Mouse (Mus musculus): ENCODE measurements at regions not wholly inside any gene's neighbourhood (a gene's known extent, or its start where the extent isn't known, plus 50 kb on each side); places are given as distances from the start of the nearest gene placed in this dataset.

- no peak for DNase-seq
- no peak overlapping the region for H3K4me3 ChIP-seq
- H3K27ac ChIP-seq: no peak overlapping the region
- TF ChIP-seq CTCF (IDR thresholded peaks at IDR 0.05): no peak
- intact Hi-C loops (cut with DNase I): no loop called here
These were observed 169.8 kb upstream of the Arrdc4 start for GRCm38 (mm10) chr7:68918632-68919435.

GRCm38 (mm10) chr7:68917876-68918200 lies 168.8 kb upstream of the Arrdc4 start:
- intact Hi-C loops (cut with DNase I): no loop called here
- Histone ChIP-seq H3K4me3 (no peak overlapping the region), H3K27ac (no peak overlapping the region)
- no peak for DNase-seq
- TF ChIP-seq CTCF (IDR thresholded peaks at IDR 0.05): no peak

- peak overlapping the region; percentile 31 for H3K4me3 ChIP-seq
- no peak for TF ChIP-seq CTCF (IDR thresholded peaks at IDR 0.05)
- no peak overlapping the region for H3K27ac ChIP-seq
- intact Hi-C loops (cut with DNase I): no loop called here
- DNase-seq: no peak
These were observed 168.3 kb upstream of the Arrdc4 start for GRCm38 (mm10) chr7:68917137-68917875.

- no peak for DNase-seq
- no peak overlapping the region for H3K4me3 ChIP-seq
- TF ChIP-seq CTCF (IDR thresholded peaks at IDR 0.05): no peak
- no peak overlapping the region for H3K27ac ChIP-seq
- intact Hi-C loops (cut with DNase I): no loop called here
These were observed 166.9 kb upstream of the Arrdc4 start for GRCm38 (mm10) chr7:68915976-68916375.

- Histone ChIP-seq H3K27ac (no peak overlapping the region), H3K4me3 (no peak overlapping the region)
- DNase-seq: no peak
- TF ChIP-seq CTCF (IDR thresholded peaks at IDR 0.05): no peak
- intact Hi-C loops (cut with DNase I): no loop called here
These were observed 165.3 kb upstream of the Arrdc4 start for GRCm38 (mm10) chr7:68914344-68914743.

GRCm38 (mm10) chr7:68911989-68912655 lies 163.1 kb upstream of the Arrdc4 start:
- Histone ChIP-seq H3K4me3 (no peak overlapping the region), H3K27ac (no peak overlapping the region)
- intact Hi-C loops (cut with DNase I): no loop called here
- DNase-seq: no peak
- TF ChIP-seq CTCF (IDR thresholded peaks at IDR 0.05): no peak

GRCm38 (mm10) chr7:68911562-68911961 lies 162.5 kb upstream of the Arrdc4 start:
- intact Hi-C loops (cut with DNase I): no loop called here
- TF ChIP-seq CTCF (IDR thresholded peaks at IDR 0.05): no peak

GRCm38 (mm10) chr7:68909694-68910093 lies 160.7 kb upstream of the Arrdc4 start:
- no peak for DNase-seq
- intact Hi-C loops (cut with DNase I): no loop called here

More at GRCm38 (mm10) chr7:68911562-68911961, 162.5 kb upstream of the Arrdc4 start:
- Histone ChIP-seq H3K27ac (no peak overlapping the region), H3K4me3 (no peak overlapping the region)
- no peak for DNase-seq

GRCm38 (mm10) chr7:68908401-68908834 lies 159.4 kb upstream of the Arrdc4 start:
- Histone ChIP-seq H3K4me3 (no peak overlapping the region), H3K27ac (no peak overlapping the region)
- TF ChIP-seq CTCF (IDR thresholded peaks at IDR 0.05): no peak
- intact Hi-C loops (cut with DNase I): no loop called here
- DNase-seq: no peak

More at GRCm38 (mm10) chr7:68909694-68910093, 160.7 kb upstream of the Arrdc4 start:
- Histone ChIP-seq H3K4me3 (no peak overlapping the region), H3K27ac (no peak overlapping the region)
- no peak for TF ChIP-seq CTCF (IDR thresholded peaks at IDR 0.05)

GRCm38 (mm10) chr7:68907867-68908266 lies 158.8 kb upstream of the Arrdc4 start:
- intact Hi-C loops (cut with DNase I): no loop called here
- Histone ChIP-seq H3K4me3 (no peak overlapping the region), H3K27ac (no peak overlapping the region)
- DNase-seq: no peak
- TF ChIP-seq CTCF (IDR thresholded peaks at IDR 0.05): no peak

GRCm38 (mm10) chr7:68906771-68907395 lies 157.8 kb upstream of the Arrdc4 start:
- no peak for DNase-seq
- H3K4me3 ChIP-seq: no peak overlapping the region
- intact Hi-C loops (cut with DNase I): no loop called here
- no peak for TF ChIP-seq CTCF (IDR thresholded peaks at IDR 0.05)
- H3K27ac ChIP-seq: no peak overlapping the region

GRCm38 (mm10) chr7:68905793-68906192 lies 156.8 kb upstream of the Arrdc4 start:
- intact Hi-C loops (cut with DNase I): no loop called here
- no peak for DNase-seq
- Histone ChIP-seq H3K27ac (no peak overlapping the region), H3K4me3 (no peak overlapping the region)
- TF ChIP-seq CTCF (IDR thresholded peaks at IDR 0.05): no peak

GRCm38 (mm10) chr7:68886173-68886572 lies 137.1 kb upstream of the Arrdc4 start:
- H3K4me3 ChIP-seq: no peak overlapping the region
- no peak for TF ChIP-seq CTCF (IDR thresholded peaks at IDR 0.05)

More at GRCm38 (mm10) chr7:68886173-68886572, 137.1 kb upstream of the Arrdc4 start:
- intact Hi-C loops (cut with DNase I): no loop called here
- H3K27ac ChIP-seq: no peak overlapping the region
- DNase-seq: no peak

Data from gastrocnemius, adult 2 months (tissue).